Mouse (Mus musculus) ES-Bruce4 (cell line): ENCODE measurements around the gene Cox6b1. TPM values are rescaled to one million over a fixed set of nuclear protein-coding genes. Genes with fewer than 3 reads are reported as not detected.

Experiments used
- H3K27ac ChIP-seq: 2 replicates; pipeline ENCODE4 v1.5.1; 2012; ENCODE audit warnings: low read length, inconsistent platforms; ENCODE audit not compliant: insufficient read depth
- H3K27me3 ChIP-seq: 2 replicates; pipeline ENCODE4 v1.6.1; 2012; ENCODE audit warnings: mild to moderate bottlenecking, low read length, inconsistent platforms; ENCODE audit not compliant: control insufficient read depth, poor library complexity, insufficient read depth, severe bottlenecking
- H3K36me3 ChIP-seq: 2 replicates; pipeline ENCODE4 v1.6.1; 2012; ENCODE audit warnings: inconsistent platforms, mild to moderate bottlenecking, low read length, moderate library complexity; ENCODE audit not compliant: control insufficient read depth, poor library complexity, insufficient read depth, severe bottlenecking
- H3K4me1 ChIP-seq: one replicate; pipeline ENCODE4 v1.8.1; 2011; ENCODE audit warnings: low read length; ENCODE audit not compliant: control insufficient read depth, insufficient read depth
- H3K4me3 ChIP-seq: 2 replicates; pipeline ENCODE4 v1.5.1; 2011; ENCODE audit warnings: low read depth, mild to moderate bottlenecking, low read length
- H3K9ac ChIP-seq: 2 replicates; pipeline ENCODE4 v1.6.1; 2012; ENCODE audit warnings: low read depth, mild to moderate bottlenecking, inconsistent platforms; ENCODE audit not compliant: poor library complexity, severe bottlenecking
- H3K9me3 ChIP-seq: replicated peaks from 2 replicates; pipeline ENCODE4 v1.6.1; 2012; ENCODE audit warnings: mild to moderate bottlenecking, low read length, inconsistent platforms; ENCODE audit not compliant: control insufficient read depth, poor library complexity, insufficient read depth, severe bottlenecking
- CTCF ChIP-seq: IDR thresholded peaks from one replicate; pipeline ENCODE4 v1.8.1; 2011; ENCODE audit warnings: low read depth, low read length
- EP300 ChIP-seq: IDR thresholded peaks from 2 replicates; pipeline ENCODE4 v1.6.1; 2011; ENCODE audit warnings: low read depth, low read length; ENCODE audit not compliant: insufficient read depth
- POLR2A ChIP-seq: IDR thresholded peaks from one replicate; pipeline ENCODE4 v1.8.1; 2011; ENCODE audit warnings: low read length; ENCODE audit not compliant: insufficient read depth
- polyA plus RNA-seq: library from polyadenylated mRNA; stranded (reverse); fragments of >200 nt; gene quantifications from 2 replicates; pipeline ENCODE4 v1.2.4, GENCODE M21; 2011; ENCODE audit warnings: low read depth; ENCODE audit not compliant: missing spikeins, insufficient read depth, insufficient read length

Gene Cox6b1
- polyA plus RNA-seq, 1 experiment = 569 TPM

DNA sequence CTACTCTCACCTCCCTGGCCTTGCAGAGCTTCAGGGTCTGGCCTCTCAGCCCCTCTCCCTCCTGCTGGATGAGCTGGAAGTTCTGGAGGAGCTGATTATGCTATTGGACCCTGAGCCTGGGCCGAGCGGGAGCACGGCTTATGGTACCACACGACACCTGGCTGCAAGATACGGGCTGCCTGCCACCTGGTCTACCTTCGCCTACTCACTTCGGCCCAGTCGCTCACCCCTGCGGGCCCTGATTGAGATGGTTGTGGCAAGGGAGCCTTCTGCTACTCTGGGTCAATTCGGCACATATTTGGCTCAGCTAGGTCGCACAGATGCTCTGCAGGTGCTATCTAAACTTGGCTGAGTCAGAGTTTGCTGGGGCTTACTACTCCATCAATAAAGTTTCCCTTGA lies 58.4 kb downstream of the Cox6b1 start:
- H3K36me3 ChIP-seq = peaks cover 21% of the 10 kb centered on the region

More for the DNA sequence above, 58.4 kb downstream of the Cox6b1 start:
- H3K27ac ChIP-seq = no peak overlapping the region
- no peaks in the 10 kb centered on the region for H3K27me3 ChIP-seq
- H3K4me3 ChIP-seq = no peak overlapping the region
- H3K4me1 ChIP-seq = no peaks in the 10 kb centered on the region
- no peaks in the 10 kb centered on the region for H3K9me3 ChIP-seq
- H3K9ac ChIP-seq = no peak overlapping the region
- no peak for TF ChIP-seq POLR2A
- TF ChIP-seq EP300 = no peak
- TF ChIP-seq CTCF = no peak

Other genes with a start within 250 kb of the Cox6b1 start
- gene Tyrobp, start 212.4 kb downstream of the Cox6b1 start, polyA plus RNA-seq = not detected in 2 replicates
- not detected in 2 replicates for gene Hcst, start 206.3 kb downstream of the Cox6b1 start, polyA plus RNA-seq
- gene Nfkbid, start 204.4 kb downstream of the Cox6b1 start, polyA plus RNA-seq = 4.1 TPM in 2 replicates
- gene Aplp1, start 180.6 kb downstream of the Cox6b1 start, polyA plus RNA-seq = 70.6 and 78.2 TPM in 2 replicates
- 5.8 and 9.4 TPM in 2 replicates for gene Kirrel2, start 168.5 kb downstream of the Cox6b1 start, polyA plus RNA-seq
- gene Nphs1, start 167.8 kb downstream of the Cox6b1 start, polyA plus RNA-seq = 27.5 and 30.9 TPM in 2 replicates
- 0.58 TPM in 1 of 2 replicates, not detected in the other for gene Prodh2, start 132.5 kb downstream of the Cox6b1 start, polyA plus RNA-seq
- 6.0 and 6.5 TPM in 2 replicates for gene Arhgap33, start 91.1 kb downstream of the Cox6b1 start, polyA plus RNA-seq
- 6.4 and 7.0 TPM in 2 replicates for gene Hspb6, start 74.0 kb downstream of the Cox6b1 start, polyA plus RNA-seq
- gene Proser3, start 73.9 kb downstream of the Cox6b1 start, polyA plus RNA-seq = 16.8 and 17.3 TPM in 2 replicates
- 23.3 and 29.3 TPM in 2 replicates for gene Lin37, start 66.3 kb downstream of the Cox6b1 start, polyA plus RNA-seq
- 50.9 and 73.9 TPM in 2 replicates for gene U2af1l4, start 62.9 kb downstream of the Cox6b1 start, polyA plus RNA-seq
- 1.8 and 1.9 TPM in 2 replicates for gene Gm49396, start 62.8 kb downstream of the Cox6b1 start, polyA plus RNA-seq
- 99.8 and 107 TPM in 2 replicates for gene Psenen, start 62.5 kb downstream of the Cox6b1 start, polyA plus RNA-seq
- gene Igflr1, start 60.7 kb downstream of the Cox6b1 start, polyA plus RNA-seq = 0.72 TPM in 1 of 2 replicates, not detected in the other
- gene Kmt2b, start 37.4 kb downstream of the Cox6b1 start, polyA plus RNA-seq = 70.2 and 81.4 TPM in 2 replicates
- 20.3 and 22.7 TPM in 2 replicates for gene Zbtb32, start 27.2 kb downstream of the Cox6b1 start, polyA plus RNA-seq
- 2.5 and 2.8 TPM in 2 replicates for gene Upk1a, start 13.3 kb downstream of the Cox6b1 start, polyA plus RNA-seq
- gene Etv2, start 9.7 kb upstream of the Cox6b1 start, polyA plus RNA-seq = 2.8 and 3.3 TPM in 2 replicates
- 42.3 and 47.0 TPM in 2 replicates for gene Rbm42, start 24.2 kb upstream of the Cox6b1 start, polyA plus RNA-seq
- 16.9 and 17.8 TPM in 2 replicates for gene Haus5, start 38.8 kb upstream of the Cox6b1 start, polyA plus RNA-seq
- not detected in 2 replicates for gene Pmis2, start 45.5 kb upstream of the Cox6b1 start, polyA plus RNA-seq
- not detected in 2 replicates for gene 2200002J24Rik, start 72.8 kb upstream of the Cox6b1 start, polyA plus RNA-seq
- gene Atp4a, start 86.1 kb upstream of the Cox6b1 start, polyA plus RNA-seq = 1.4 and 1.6 TPM in 2 replicates
- 66.7 and 75.8 TPM in 2 replicates for gene Tmem147, start 103.4 kb upstream of the Cox6b1 start, polyA plus RNA-seq
- not detected in 2 replicates for gene Gapdhs, start 117.5 kb upstream of the Cox6b1 start, polyA plus RNA-seq
- 12.4 and 14.6 TPM in 2 replicates for gene Sbsn, start 125.3 kb upstream of the Cox6b1 start, polyA plus RNA-seq
- 0.70 and 0.99 TPM in 2 replicates for gene Dmkn, start 137.6 kb upstream of the Cox6b1 start, polyA plus RNA-seq
- 5.0 and 9.1 TPM in 2 replicates for gene Krtdap, start 161.7 kb upstream of the Cox6b1 start, polyA plus RNA-seq
- not detected in 2 replicates for gene Ffar2, start 197.6 kb upstream of the Cox6b1 start, polyA plus RNA-seq
- not detected in 2 replicates for gene Ffar3, start 230.0 kb upstream of the Cox6b1 start, polyA plus RNA-seq
- gene Ffar1, start 235.4 kb upstream of the Cox6b1 start, polyA plus RNA-seq = not detected in 2 replicates